Mouse (Mus musculus) embryonic facial prominence, embryonic 12.5 days (tissue): ENCODE data around the gene Bcar1. TPM values are rescaled to one million over a fixed set of nuclear protein-coding genes. Genes with fewer than 3 reads are reported as not detected.

Experiments
- ATAC-seq: fragments of 200-750 bp; cut with Nextera tagmentation; 2 replicates; pipeline ENCODE4 v1.8.0; 2017; ENCODE audit not compliant: insufficient number of reproducible peaks, insufficient read depth, low FRiP score, low TSS enrichment
- H3K27ac ChIP-seq: fragments of 300-500 bp; sonication (generic); 2 replicates; pipeline ENCODE4 v1.5.1; 2016; ENCODE audit warnings: mild to moderate bottlenecking
- H3K27me3 ChIP-seq: fragments of 300-500 bp; sonication (generic); 2 replicates; pipeline ENCODE4 v1.6.1; 2016; ENCODE audit warnings: mild to moderate bottlenecking, moderate library complexity
- H3K36me3 ChIP-seq: fragments of 300-500 bp; sonication (generic); 2 replicates; pipeline ENCODE4 v1.6.1; 2016; ENCODE audit warnings: mild to moderate bottlenecking
- H3K4me1 ChIP-seq: fragments of 300-500 bp; sonication (generic); 2 replicates; pipeline ENCODE4 v1.6.1; 2016
- H3K4me2 ChIP-seq: fragments of 300-500 bp; sonication (generic); replicated peaks from 2 replicates; pipeline ENCODE4 v1.6.1; 2016; ENCODE audit warnings: mild to moderate bottlenecking, moderate library complexity
- H3K4me3 ChIP-seq: fragments of 300-500 bp; sonication (generic); 2 replicates; pipeline ENCODE4 v1.5.1; 2016; ENCODE audit warnings: mild to moderate bottlenecking
- H3K9ac ChIP-seq: fragments of 300-500 bp; sonication (generic); 2 replicates; pipeline ENCODE4 v1.6.1; 2016; ENCODE audit warnings: mild to moderate bottlenecking, moderate library complexity
- H3K9me3 ChIP-seq: fragments of 300-500 bp; sonication (generic); 2 replicates; pipeline ENCODE4 v1.6.1; 2016; ENCODE audit warnings: mild to moderate bottlenecking, moderate library complexity
- WGBS: fragments of 180-500 bp; shearing (Covaris S2); methylation state at CpG from one replicate; pipeline ENCODE4 v1.1.7; 2016; 5-methylcytosine and 5-hydroxymethylcytosine counted together
- polyA plus RNA-seq: library from polyadenylated mRNA; unstranded; fragments of >200 nt; fragmentation: Nextera tagmentation; extraction: Ambion mirVana; gene quantifications from 2 replicates; pipeline ENCODE4 v1.2.1, GENCODE M21; 2016

Bcar1 gene
- polyA plus RNA-seq, 1 experiment from 2014 or later = 40.0 TPM

DNA sequence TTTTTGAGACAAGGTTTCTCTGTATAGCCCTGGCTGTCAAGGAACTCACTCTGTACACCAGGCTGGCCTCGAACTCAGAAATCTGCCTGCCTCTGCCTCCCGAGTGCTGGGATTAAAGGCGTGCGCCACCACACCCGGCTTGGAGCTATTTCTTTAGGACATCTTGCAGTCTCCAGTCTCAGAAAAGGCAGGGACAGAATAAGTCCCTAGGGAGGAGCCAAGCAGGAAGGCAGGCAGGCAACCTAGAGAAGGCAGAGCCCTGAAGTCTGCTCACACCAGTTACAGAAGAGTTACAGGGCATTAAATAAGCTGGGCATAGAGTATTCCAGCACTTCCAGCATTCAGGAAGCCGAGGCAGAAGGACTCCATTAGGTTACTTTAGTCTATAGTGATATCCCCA is 18.3 kb downstream of the Bcar1 start:
- H3K27me3 ChIP-seq = no peaks in the 10 kb centered on the region
- H3K36me3 ChIP-seq = peaks cover 8% of the 10 kb centered on the region
- H3K9ac ChIP-seq = no peak overlapping the region
- no peak overlapping the region for H3K4me3 ChIP-seq
- 91% methylated on average over 6 of the region's 6 CpGs for WGBS
- H3K4me1 ChIP-seq = peaks cover 25% of the 10 kb centered on the region
- H3K27ac ChIP-seq = no peak overlapping the region
- no peak overlapping the region for H3K4me2 ChIP-seq
- no peaks in the 10 kb centered on the region for H3K9me3 ChIP-seq
- ATAC-seq = no peak

DNA sequence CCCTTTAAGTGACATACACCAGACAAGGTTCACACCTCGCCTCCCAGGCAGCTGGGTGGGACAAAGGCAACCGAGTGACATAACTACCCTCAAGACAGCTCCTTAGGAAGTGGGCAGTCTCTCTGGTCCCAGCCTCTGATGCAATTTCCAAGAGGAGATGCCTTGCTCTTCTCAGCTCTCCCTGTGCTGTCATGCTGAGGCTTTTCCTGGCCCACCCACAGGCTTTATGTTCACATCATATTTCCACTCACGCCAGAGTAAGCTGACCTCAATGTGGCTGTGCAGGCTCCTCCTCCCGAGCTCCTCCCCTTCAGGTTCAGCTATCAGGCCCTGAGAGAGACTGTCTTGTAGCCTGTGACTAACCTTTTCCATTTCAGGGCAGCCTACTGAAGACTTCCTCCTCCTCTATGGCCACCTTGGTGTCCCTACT is 23.5 kb downstream of the Bcar1 start:
- peaks cover 41% of the 10 kb centered on the region for H3K36me3 ChIP-seq

GRCm38 (mm10) chr8:111718937-111719336 is 24.7 kb downstream of the Bcar1 start:
- Histone ChIP-seq H3K4me2 (no peak overlapping the region), H3K36me3 (peaks cover 53% of the 10 kb centered on the region), H3K9ac (no peak overlapping the region), H3K27ac (peak overlapping the region; percentile 57; the same call in 1 of the 2 replicates), H3K9me3 (no peaks in the 10 kb centered on the region), H3K4me3 (no peak overlapping the region), H3K4me1 (peaks cover 22% of the 10 kb centered on the region), H3K27me3 (no peaks in the 10 kb centered on the region)
- 51% methylated on average over 5 of the region's 5 CpGs for WGBS
- ATAC-seq = no peak

More for the DNA sequence above, 23.5 kb downstream of the Bcar1 start:
- Histone ChIP-seq H3K4me2 (no peak overlapping the region), H3K4me1 (peaks cover 24% of the 10 kb centered on the region), H3K27ac (no peak overlapping the region), H3K9ac (no peak overlapping the region), H3K27me3 (no peaks in the 10 kb centered on the region), H3K4me3 (no peak overlapping the region), H3K9me3 (no peaks in the 10 kb centered on the region)
- WGBS = 67% methylated on average over 4 of the region's 4 CpGs
- ATAC-seq = no peak

DNA sequence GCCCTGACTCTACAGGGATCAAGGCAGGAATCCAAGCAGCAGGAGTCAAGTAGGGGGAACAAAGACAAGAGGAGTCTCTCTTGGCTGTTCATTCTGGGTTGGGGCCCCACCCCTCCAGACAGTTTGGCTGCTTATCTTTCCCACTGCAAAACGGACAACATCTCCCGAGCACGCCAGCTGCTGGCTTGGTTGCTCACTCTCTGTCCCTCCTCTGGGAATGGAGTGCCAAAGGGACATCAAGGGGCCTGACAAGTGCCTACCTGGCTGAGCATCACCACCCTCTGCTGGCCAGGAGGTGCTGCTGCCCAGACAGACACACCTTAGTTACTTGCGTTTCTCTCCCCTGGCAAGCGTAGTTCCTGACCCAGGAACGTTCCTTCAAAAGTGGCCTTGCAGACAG is 25.7 kb downstream of the Bcar1 start:
- no peak overlapping the region for H3K4me2 ChIP-seq
- peaks cover 63% of the 10 kb centered on the region for H3K36me3 ChIP-seq
- no peaks in the 10 kb centered on the region for H3K27me3 ChIP-seq
- ATAC-seq = no peak
- peak overlapping the region; percentile 80; the same call in 1 of the 2 replicates for H3K27ac ChIP-seq
- H3K4me3 ChIP-seq = no peak overlapping the region
- WGBS = 76% methylated on average over 6 of the region's 6 CpGs
- H3K9ac ChIP-seq = no peak overlapping the region
- no peaks in the 10 kb centered on the region for H3K9me3 ChIP-seq
- peaks cover 22% of the 10 kb centered on the region for H3K4me1 ChIP-seq

- no peak for ATAC-seq
- no peaks in the 10 kb centered on the region for H3K27me3 ChIP-seq
- WGBS = 71% methylated on average over 4 of the region's 4 CpGs
- peaks cover 68% of the 10 kb centered on the region for H3K36me3 ChIP-seq
- H3K27ac ChIP-seq = peak overlapping the region; percentile 80
- H3K4me2 ChIP-seq = no peak overlapping the region
- no peak overlapping the region for H3K4me3 ChIP-seq
- no peak overlapping the region for H3K9ac ChIP-seq
- no peaks in the 10 kb centered on the region for H3K9me3 ChIP-seq
- peaks cover 22% of the 10 kb centered on the region for H3K4me1 ChIP-seq
These were observed 26.2 kb downstream of the Bcar1 start for GRCm38 (mm10) chr8:111717488-111717792.

- H3K4me2 ChIP-seq = no peak overlapping the region
- ATAC-seq = peak; percentile 45
- peak overlapping the region; percentile 80 for H3K27ac ChIP-seq
- 33% methylated on average over 10 of the region's 10 CpGs for WGBS
- peaks cover 22% of the 10 kb centered on the region for H3K4me1 ChIP-seq
- H3K9ac ChIP-seq = peak overlapping the region; percentile 45
- H3K27me3 ChIP-seq = no peaks in the 10 kb centered on the region
- H3K36me3 ChIP-seq = peaks cover 74% of the 10 kb centered on the region
- H3K4me3 ChIP-seq = no peak overlapping the region
- no peaks in the 10 kb centered on the region for H3K9me3 ChIP-seq
These were observed 26.8 kb downstream of the Bcar1 start for GRCm38 (mm10) chr8:111716603-111717487.

GRCm38 (mm10) chr8:111715514-111715913 is 28.1 kb downstream of the Bcar1 start:
- Histone ChIP-seq H3K9me3 (no peaks in the 10 kb centered on the region), H3K27me3 (no peaks in the 10 kb centered on the region), H3K27ac (no peak overlapping the region), H3K9ac (no peak overlapping the region), H3K36me3 (peaks cover 79% of the 10 kb centered on the region), H3K4me3 (no peak overlapping the region), H3K4me1 (peaks cover 22% of the 10 kb centered on the region), H3K4me2 (no peak overlapping the region)
- ATAC-seq = no peak
- WGBS = 88% methylated on average over 13 of the region's 13 CpGs

- H3K4me1 ChIP-seq = peaks cover 22% of the 10 kb centered on the region
- no peak overlapping the region for H3K9ac ChIP-seq
- peaks cover 80% of the 10 kb centered on the region for H3K36me3 ChIP-seq
- no peak overlapping the region for H3K4me3 ChIP-seq
- H3K27ac ChIP-seq = no peak overlapping the region
- H3K4me2 ChIP-seq = no peak overlapping the region
- 96% methylated on average over 12 of the region's 12 CpGs for WGBS
- no peaks in the 10 kb centered on the region for H3K9me3 ChIP-seq
- no peaks in the 10 kb centered on the region for H3K27me3 ChIP-seq
- ATAC-seq = no peak
These were observed 29.3 kb downstream of the Bcar1 start for GRCm38 (mm10) chr8:111714295-111714694.

- H3K9ac ChIP-seq = no peak overlapping the region
- H3K4me1 ChIP-seq = peaks cover 26% of the 10 kb centered on the region
- no peak overlapping the region for H3K27ac ChIP-seq
- H3K27me3 ChIP-seq = no peaks in the 10 kb centered on the region
- ATAC-seq = no peak
- H3K36me3 ChIP-seq = peaks cover 82% of the 10 kb centered on the region
- H3K4me2 ChIP-seq = no peak overlapping the region
- H3K4me3 ChIP-seq = no peak overlapping the region
- 93% methylated on average over 25 of the region's 25 CpGs for WGBS
- H3K9me3 ChIP-seq = no peaks in the 10 kb centered on the region
These were observed 29.8 kb downstream of the Bcar1 start for GRCm38 (mm10) chr8:111713817-111714216.

- no peaks in the 10 kb centered on the region for H3K27me3 ChIP-seq
- no peak for ATAC-seq
- no peaks in the 10 kb centered on the region for H3K9me3 ChIP-seq
- no peak overlapping the region for H3K27ac ChIP-seq
- 90% methylated on average over 11 of the region's 11 CpGs for WGBS
- no peak overlapping the region for H3K4me3 ChIP-seq
- H3K36me3 ChIP-seq = peaks cover 85% of the 10 kb centered on the region
- no peak overlapping the region for H3K9ac ChIP-seq
- no peak overlapping the region for H3K4me2 ChIP-seq
- H3K4me1 ChIP-seq = peaks cover 29% of the 10 kb centered on the region
These were observed 30.3 kb downstream of the Bcar1 start for GRCm38 (mm10) chr8:111713291-111713690.

- 79% methylated on average over 6 of the region's 6 CpGs for WGBS
- Histone ChIP-seq H3K9ac (no peak overlapping the region), H3K36me3 (peaks cover 85% of the 10 kb centered on the region)
These were observed 31.0 kb downstream of the Bcar1 start for GRCm38 (mm10) chr8:111712588-111712987.

DNA sequence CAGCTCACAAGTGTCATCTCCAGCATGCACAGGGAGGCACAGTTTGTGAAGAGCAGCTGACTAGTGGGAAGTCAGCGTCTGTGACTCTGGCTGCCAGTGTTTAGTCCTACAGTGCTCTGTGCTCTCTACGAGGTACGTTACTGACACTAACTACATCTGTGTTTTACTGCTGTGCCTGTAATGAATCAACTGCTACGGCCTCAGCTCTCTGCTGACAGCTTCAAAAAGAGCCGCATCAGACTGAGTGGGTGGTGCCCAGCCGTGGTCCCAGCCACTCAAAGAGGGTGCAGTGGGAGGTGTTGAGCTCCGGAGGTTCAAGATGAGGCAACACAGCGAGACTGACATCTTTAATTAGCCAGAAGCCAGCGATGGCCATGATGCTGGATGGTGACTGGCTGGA is 31.5 kb downstream of the Bcar1 start:
- H3K27me3 ChIP-seq = no peaks in the 10 kb centered on the region
- peaks cover 84% of the 10 kb centered on the region for H3K36me3 ChIP-seq
- no peak overlapping the region for H3K4me2 ChIP-seq
- no peak overlapping the region for H3K4me3 ChIP-seq
- no peak overlapping the region for H3K27ac ChIP-seq
- H3K9ac ChIP-seq = no peak overlapping the region
- 81% methylated on average over 9 of the region's 9 CpGs for WGBS
- no peaks in the 10 kb centered on the region for H3K9me3 ChIP-seq
- H3K4me1 ChIP-seq = peaks cover 18% of the 10 kb centered on the region
- no peak for ATAC-seq

More at GRCm38 (mm10) chr8:111712588-111712987, 31.0 kb downstream of the Bcar1 start:
- Histone ChIP-seq H3K9me3 (no peaks in the 10 kb centered on the region), H3K27ac (no peak overlapping the region), H3K27me3 (no peaks in the 10 kb centered on the region), H3K4me3 (no peak overlapping the region), H3K4me1 (peaks cover 22% of the 10 kb centered on the region), H3K4me2 (no peak overlapping the region)
- ATAC-seq = no peak
